In the genomic region with DNA sequence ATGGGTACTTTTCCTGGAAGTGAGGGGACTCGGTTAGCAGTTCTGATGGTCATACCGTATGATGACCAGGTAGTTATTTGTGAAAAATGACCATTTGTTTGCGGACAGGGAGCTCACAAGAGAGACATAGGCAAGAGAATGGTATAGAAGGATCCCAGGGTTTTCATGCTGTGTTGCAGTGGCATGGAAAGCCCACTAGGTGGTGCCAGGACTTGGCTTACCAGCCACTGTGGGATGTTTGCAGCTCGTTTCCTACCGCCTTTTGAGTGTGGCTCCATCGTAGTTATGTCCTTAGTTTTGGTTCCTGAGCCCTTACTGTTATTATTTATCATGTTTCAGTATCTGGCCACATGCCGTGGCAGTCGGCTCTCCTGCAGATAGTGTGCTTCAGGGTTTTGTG, we compare ENCODE assay signal across 8 mouse cellular contexts. TPM values are rescaled to one million over a fixed set of nuclear protein-coding genes. Genes with fewer than 3 reads are reported as not detected.
DNase-seq lines count a peak whose midpoint lies in the region.

No protein-coding gene starts in this region.

- intact Hi-C loops in heart, postnatal 25 days (cut with DNase I): loop anchor here (1.0 to 2.0 kb wide), 3 partner anchors 120 to 430 kb away; no protein-coding TSS in a partner anchor
- intact Hi-C loops in heart, postnatal 14 days (cut with DNase I): loop anchor here (2.0 kb wide), 1 partner anchor 120 kb away; no protein-coding TSS in a partner anchor

- peak; percentile 25 to 51 for DNase-seq in heart, adult 9 months (ENCODE audit: low spot score in 2 of 2)
- DNase-seq in heart, postnatal 25 days (ENCODE audit: low spot score): no peak
- peak; percentile 28 for DNase-seq in adrenal gland, adult 8-10 months
- DNase-seq in embryo, embryonic 11.5 days (ENCODE audit: low read depth, low spot score): peak; percentile 44
- peak; percentile 61 to 77 for DNase-seq in heart, postnatal 14 days
- peak; percentile 74 to 76 for DNase-seq in layer of hippocampus, postnatal 14 days (ENCODE audit: low spot score in 2 of 2)
- peak; percentile 69 for DNase-seq in lung, postnatal 36 days
- peak; percentile 39 to 47 for DNase-seq in right cerebral cortex, postnatal 36 days (ENCODE audit: low spot score in 2 of 2)

RNA-seq across cellular contexts. Expression of gene Exog, which starts 15.7 kb away (rescaled TPM):
- 1 to 10 TPM; 2.4 to 2.5 TPM for total RNA-seq in heart, postnatal 25 days (2021)
- 1 to 10 TPM; 4.6 to 5.9 (median 4.9) TPM for total RNA-seq in adrenal gland, adult 8-10 months (2022)
- total RNA-seq in heart, postnatal 14 days (2021): 1 to 10 TPM; 2.4 to 3.2 TPM
- total RNA-seq in layer of hippocampus, postnatal 14 days (2021): 10 to 100 TPM; 22.2 to 23.1 TPM

RNA-seq across cellular contexts. Expression of gene Acvr2b, which starts 58.5 kb away (rescaled TPM):
- 1 to 10 TPM; 5.8 to 6.5 TPM for total RNA-seq in heart, postnatal 25 days (2021)
- total RNA-seq in adrenal gland, adult 8-10 months (2022): 10 to 100 TPM in 2 of 4 experiments, 1 to 10 TPM in 2; 5.7 to 12.7 (median 10.7) TPM
- 1 to 10 TPM; 5.7 to 6.7 TPM for total RNA-seq in heart, postnatal 14 days (2021)
- 10 to 100 TPM in 1 of 2 experiments, 1 to 10 TPM in 1; 9.4 to 14.4 TPM for total RNA-seq in layer of hippocampus, postnatal 14 days (2021)
